Mouse (Mus musculus): ENCODE results near the gene Exo5.

- TF ChIP-seq CTCF (IDR thresholded peaks at IDR 0.05) (no peak), EP300 (IDR thresholded peaks at IDR 0.05) (no peak)
Measured at GRCm38 (mm10) chr4:120913443-120913842, 11.4 kb downstream of the Exo5 start.

All from lung, postnatal 0 days (tissue).